Mouse (Mus musculus) brain, adult 2 months (tissue): ENCODE measurements at regions not wholly inside any gene's neighbourhood (a gene's known extent, or its start where the extent isn't known, plus 50 kb on each side); places are given as distances from the start of the nearest gene placed in this dataset.
"Not testable (repeated sequence)": the region's sequence is repeated elsewhere in the genome, so short reads cannot be mapped to it uniquely, and the experiment has no call there.

Experiments
- DNase-seq: peaks from one replicate; pipeline ENCODE4 v3.0.0; 2011; ENCODE audit warnings: low read depth, low spot score

DNA sequence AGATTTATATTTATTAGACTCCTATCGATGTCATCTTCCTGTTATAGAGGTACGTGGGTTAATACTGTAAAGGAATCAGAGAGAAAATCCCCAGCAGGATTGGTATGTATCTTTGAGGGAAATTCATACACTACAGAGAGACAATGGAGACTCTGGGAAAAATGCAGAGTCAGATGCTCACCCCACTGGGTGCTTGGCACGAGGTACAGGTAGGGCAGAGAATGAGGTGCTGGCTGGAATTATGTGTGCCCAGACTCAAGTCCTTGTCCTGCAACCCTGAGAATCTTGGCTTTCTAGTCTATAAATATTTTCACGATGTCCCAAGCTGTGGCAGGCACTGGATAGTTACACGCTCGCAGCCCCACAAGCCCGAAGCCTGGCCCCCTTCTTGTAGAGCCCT, 57.8 kb upstream of the Cry1 start:
- peak; percentile 90 for DNase-seq

DNA sequence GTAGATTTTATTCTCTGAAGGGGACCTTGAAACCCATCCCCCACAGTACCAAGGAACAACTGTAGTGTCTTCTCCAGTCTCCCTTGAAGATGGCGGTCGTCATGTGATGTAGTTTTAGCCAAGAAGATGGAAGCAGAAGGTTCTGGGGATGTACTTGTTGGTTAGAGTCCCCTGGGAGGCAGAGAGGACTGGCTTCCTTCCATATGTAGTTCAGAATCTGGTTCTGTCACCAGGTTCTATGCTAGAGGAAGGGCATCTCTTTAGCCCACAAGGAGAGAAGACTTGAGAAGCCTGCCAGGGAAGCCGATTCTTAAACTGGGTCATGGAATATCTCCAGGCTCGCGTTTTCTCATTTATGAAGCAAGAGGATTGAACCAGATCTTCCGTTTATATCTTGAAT, 58.7 kb upstream of the Cry1 start:
- DNase-seq: peak; percentile 60

- DNase-seq: peak; percentile 70
Observed at GRCm38 (mm10) chr10:85265746-85266145, 80.9 kb upstream of the Cry1 start.

- DNase-seq: no peak
Observed at GRCm38 (mm10) chr10:85266148-85266547, 81.3 kb upstream of the Cry1 start.

DNA sequence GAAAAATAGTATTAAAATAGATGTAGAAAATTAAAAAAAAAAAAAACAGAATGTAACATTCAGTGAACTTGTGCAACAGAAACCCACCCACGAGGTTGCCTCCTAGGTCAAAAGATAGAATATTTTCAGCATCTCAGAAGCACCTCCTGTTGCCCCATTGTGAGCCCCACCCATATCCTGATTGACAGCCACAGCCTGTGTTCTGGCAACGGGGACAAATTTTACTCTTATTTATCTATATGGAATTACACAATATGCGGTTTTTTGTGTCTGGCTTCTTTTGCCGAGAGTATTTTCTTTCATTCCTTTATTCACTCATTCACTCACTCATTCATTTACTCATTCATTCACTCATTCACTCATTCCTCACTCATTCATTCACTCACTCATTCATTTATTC, 81.9 kb upstream of the Cry1 start:
- DNase-seq: no peak

- DNase-seq: peak; percentile 92
Observed at GRCm38 (mm10) chr10:85270209-85270608, 85.3 kb upstream of the Cry1 start.

- peak; percentile 67 for DNase-seq
Observed at GRCm38 (mm10) chr10:85276793-85277192, 91.9 kb upstream of the Cry1 start.

DNA sequence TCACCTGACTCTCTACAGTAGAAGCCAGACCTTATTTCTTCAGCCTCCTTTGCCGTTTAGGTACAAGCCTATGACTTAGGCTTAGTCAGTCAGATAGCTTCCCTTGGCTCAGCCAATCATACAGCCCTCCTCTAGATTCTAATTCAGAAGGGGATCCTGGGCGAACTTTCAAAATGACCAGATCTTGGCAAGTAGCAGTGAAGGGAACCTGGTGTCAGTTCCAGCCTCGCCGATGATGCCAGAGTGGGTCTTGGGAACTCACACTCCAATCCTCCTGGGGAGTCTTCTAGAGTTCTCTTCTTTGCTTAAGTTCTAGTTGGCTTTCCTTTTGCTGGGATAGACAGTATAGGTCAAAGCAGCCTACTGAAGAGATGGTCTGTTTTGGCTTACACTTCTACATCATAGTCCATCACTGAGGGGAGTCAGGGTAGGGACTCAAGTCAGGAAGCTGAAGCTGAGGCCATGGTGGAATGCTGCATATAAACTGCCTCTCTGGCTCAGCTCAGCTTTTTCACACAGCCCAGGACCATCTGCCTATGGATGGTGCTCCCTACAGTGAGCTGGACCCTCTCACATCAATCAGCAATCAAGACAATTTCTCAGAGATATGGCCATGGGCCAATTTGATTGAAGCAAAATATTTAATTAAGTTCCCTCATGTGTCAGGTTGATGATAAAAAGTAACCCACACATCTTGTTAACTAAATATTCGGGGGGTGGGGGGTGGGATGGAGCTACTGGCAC, 94.7 kb upstream of the Btbd11 start:
- DNase-seq: no peak

GRCm38 (mm10) chr10:85292477-85292855, 94.1 kb upstream of the Btbd11 start:
- peak; percentile 31 for DNase-seq

GRCm38 (mm10) chr10:85293071-85293783, 93.4 kb upstream of the Btbd11 start:
- DNase-seq: peak; percentile 36

- DNase-seq: no peak
Observed at GRCm38 (mm10) chr10:85295133-85295887, 91.3 kb upstream of the Btbd11 start.

GRCm38 (mm10) chr10:85311781-85312180, 74.8 kb upstream of the Btbd11 start:
- DNase-seq: peak; percentile 13

- DNase-seq: not testable (repeated sequence)
Observed at GRCm38 (mm10) chr10:85313331-85313730, 73.3 kb upstream of the Btbd11 start.

GRCm38 (mm10) chr10:85320971-85321370, 65.6 kb upstream of the Btbd11 start:
- DNase-seq: no peak

DNA sequence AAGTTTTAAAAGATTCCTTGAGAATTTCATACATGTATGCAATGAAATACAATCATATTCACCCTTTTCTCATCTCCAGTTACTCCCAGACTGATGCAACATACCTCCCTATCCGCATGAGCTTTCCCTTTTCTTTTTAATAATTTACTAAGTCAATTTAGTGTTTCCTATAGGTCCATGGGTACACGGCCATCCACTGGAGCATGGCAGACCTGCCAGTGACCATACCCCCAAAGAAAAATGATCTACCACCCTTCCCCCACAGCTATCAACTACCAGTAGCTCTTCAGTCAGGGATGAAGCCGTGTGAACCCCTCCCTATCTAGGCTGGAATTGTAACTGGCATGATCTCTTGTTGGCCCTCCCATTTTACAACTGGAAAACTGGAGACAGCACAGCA, 64.3 kb upstream of the Btbd11 start:
- DNase-seq: no peak

- peak; percentile 22 for DNase-seq
Observed at GRCm38 (mm10) chr10:85329382-85329781, 57.2 kb upstream of the Btbd11 start.

DNA sequence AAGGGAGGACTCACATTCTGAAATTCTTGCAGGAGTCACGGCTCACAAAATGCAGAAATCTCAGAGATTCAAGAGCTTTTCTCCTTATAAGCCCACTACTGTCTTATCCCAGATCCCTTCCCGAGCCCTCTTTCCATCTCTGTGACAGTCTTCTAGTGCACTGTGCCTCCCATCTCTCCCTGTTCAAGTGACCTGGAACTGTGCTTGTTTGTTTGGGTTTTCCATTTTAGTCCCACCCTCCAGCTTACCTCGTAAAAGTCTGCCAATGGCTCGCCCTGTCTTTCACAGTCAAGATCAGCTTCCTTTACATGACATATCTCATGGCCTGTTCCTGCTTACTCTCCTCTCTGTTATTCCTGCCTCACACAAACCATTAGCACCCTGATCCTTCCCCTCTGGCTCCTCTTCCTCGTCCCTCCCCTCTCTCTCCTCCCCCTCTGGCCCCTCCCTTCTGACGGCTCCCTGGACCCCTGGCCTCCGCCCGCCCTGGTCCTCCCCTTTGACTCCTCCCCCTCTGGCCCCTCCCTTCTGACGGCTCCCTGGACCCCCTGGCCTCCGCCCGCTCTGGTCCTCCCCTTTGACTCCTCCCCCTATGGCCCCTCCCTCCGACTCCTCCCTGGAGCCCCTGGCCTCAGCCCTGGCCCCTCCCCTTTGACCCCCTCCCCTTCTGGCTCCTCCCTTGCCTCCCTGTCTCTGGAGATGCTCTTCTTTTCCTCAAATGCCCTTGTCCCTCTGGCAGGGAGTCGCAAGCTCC, 55.5 kb upstream of the Btbd11 start:
- no peak for DNase-seq
